Mouse (Mus musculus): ENCODE measurements around the gene Crim1.

Crim1 gene

DNA sequence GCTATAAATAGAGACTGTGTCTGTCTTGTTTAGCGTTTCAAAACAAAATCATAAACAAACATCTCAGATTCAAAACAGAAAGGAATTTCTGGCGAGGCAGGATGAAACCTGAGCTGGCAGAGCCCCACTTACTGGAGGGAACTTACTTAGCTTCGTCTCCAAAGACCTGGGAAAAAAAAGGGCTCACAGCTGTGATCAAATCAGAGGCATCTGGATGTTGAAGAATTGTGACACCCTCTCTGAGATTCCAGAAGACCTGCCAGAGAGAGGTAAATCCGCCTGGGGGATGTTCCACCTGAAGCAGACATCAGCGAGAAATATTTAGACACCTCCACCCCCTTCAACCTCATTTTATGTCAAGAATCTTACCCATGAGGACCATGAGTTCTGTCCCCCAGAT, 11.8 kb downstream of the Crim1 start:
- no peak for DNase-seq (ENCODE audit: low read depth)

DNA sequence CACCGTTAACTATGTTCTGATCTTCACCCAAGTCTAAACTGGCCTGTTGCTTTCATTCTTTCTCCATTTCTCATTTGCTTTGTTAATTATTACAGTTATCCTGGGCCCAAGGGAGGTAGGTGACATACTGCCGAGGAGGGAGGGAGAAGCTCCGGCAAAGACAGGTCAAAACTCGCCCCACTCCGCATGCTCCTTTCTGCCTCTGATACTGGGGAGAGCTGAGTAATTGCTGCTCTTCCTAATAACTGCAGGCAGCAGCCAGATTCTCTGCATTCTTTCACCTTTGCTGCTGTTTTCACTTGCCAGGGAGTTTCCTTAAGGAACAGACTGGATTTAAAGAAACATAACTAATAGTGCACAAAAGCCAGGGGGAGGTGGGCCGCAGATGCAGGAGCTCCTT, 13.1 kb downstream of the Crim1 start:
- no peak for DNase-seq (ENCODE audit: low read depth)

DNA sequence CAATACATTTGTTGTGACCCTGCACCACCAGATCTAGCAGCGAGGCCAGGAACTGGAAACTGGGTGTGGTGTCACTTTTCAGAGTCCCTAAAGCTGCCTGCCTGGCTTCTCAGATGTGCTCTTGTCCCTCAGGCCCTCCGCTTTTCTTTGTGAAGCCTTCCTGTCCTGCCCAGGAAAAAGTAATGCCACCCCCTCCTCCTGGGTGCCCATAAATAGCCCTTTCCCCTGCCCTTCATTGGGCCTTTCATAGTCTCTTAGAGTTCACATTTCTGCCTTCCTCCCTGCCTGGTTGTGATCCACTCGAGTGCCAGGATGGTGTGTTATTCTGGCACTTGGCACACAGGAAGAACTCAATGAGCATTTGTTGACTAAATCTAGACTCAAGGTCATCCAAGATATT, 16.5 kb downstream of the Crim1 start:
- no peak for DNase-seq (ENCODE audit: low read depth)

DNA sequence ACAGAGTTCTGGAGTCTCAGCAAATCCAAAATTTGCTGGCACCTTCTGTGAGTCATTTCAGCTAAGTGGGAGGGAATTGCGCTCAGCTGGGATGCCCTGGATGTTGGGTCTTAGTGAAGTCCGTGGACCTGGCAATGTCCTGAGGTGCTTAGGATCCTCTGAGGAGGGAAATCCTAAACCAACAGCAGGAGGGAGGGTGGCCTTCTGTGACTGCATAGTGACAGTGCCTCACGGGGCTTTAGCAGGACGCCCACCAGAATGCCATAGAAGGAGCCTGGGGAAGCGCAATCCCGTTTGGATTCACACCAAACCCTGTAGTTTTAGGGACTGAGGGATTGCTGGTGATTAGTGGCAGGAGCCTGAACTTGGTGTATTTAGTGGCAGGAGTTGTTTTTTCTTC, 17.4 kb downstream of the Crim1 start:
- DNase-seq (ENCODE audit: low read depth) = no peak

DNA sequence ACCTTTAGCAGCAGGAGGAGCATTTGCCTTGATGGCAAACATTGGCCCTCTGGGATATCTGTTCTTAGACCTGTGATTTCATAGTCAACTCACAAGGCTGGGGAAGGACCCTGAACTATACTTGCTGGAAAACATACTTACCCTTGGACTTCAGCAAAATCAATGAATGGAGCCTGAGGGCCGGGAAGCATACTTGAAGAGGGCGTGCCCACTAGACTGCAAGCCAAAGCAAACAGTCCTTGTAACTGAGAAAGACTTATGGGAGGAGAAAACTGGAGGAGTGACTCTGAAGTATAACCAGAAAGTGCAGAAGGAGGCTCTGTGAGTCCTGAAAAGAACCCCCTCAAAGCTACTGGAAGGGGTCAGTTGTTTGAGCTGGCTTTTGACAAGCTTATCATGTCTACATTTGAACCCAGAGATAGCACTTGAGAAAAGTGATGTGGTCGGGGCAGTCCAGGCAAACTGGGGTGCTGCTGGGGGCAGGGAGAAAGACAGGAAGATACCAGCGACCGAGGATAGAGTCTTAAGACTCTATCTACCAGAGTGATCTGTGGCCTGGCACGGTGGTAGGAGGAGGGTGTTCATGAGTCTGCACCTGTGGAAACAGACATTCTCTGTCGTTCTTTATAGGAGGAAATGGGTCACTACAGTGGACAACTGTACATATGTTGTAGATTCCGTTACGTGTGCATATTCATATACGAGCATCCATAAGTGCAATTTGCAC, 18.6 kb downstream of the Crim1 start:
- DNase-seq (ENCODE audit: low read depth) = no peak

DNA sequence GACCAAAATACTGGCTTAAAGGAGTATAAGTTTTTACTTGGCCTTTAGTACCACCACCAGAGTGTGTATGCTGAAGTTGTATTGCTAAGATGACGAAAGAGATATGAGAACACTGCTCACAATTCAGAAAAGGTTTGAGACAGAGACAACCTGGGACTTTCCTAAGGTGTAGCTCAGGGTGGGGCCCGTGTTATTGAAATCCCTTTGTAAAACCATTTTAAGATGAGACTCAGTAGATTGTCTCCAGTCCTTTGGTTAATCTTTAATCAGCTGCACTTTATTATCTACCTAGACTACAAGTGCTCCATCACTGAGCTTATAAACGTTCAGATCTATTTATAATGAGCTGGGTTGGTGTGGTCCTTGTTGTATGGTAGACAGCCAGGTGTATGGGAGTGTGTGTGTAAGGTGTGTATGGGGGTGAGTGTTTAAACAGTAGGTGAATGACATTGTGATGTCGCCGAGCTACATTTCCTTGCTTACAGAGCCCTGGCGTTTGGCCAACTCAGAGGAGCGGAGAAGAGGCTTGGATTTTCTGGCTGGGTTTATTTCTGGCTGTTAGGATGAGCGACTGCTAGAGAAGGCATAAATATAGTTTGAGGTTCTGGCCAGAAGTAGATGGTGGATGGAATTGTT, 21.1 kb downstream of the Crim1 start:
- DNase-seq (ENCODE audit: low read depth) = no peak

DNA sequence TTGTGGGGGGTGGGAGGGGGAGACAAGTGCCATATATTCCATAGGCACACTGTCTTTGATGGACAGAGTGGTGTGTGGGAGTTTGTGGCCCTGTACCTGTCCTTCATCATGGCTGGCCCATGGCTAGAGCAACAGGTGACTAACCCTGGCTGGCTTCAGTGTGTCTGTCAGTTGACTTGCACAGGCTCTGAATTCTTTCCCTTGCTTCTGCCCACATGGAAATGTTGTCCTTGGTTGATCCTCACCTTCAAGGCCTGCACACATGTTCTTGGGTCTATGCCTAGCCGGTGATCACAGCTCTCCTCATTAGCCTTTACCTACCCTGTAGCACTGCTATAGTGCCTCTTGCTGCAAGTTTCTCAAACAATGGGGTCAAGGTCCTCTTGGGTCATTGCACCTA, 21.8 kb downstream of the Crim1 start:
- no peak for DNase-seq (ENCODE audit: low read depth)

DNA sequence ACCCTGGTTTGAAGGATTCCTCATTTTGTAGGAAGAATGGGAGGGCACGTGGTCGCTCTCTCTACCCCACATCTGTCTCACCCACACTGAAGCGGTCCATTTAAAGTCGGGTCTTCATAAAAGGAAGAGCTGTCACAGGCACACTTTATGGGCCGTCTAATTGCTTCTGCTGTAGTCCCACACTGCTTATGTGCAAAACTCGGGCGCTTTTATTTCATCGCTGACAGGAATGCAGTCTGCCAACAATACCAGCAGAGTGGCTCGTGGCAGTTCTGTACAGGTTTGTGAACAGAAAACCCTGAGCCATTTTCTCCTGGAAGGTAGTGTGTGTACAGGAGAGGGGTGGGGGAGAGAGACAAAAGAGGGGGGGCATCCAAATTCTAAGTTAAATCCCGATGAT, 23.9 kb downstream of the Crim1 start:
- no peak for DNase-seq (ENCODE audit: low read depth)

DNA sequence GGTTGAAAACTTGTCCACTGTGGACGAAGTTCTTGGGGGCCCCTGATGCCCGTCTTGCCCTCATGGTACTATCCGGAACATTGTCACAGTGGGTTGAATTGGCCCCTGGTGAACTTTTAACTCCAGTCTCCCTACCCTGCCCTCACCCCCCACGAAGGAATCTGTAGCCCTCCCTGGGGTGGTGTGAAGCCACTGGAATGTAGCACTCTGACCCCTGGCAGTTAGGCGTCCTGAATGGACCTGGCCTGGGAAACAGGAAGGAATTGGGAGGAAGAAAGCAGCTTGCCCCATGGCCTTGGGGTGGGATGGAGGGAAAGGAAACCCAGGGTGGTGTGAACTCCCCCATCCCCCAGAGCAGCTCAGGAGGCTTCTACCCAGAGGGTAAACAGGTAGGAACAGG, 25.5 kb downstream of the Crim1 start:
- no peak for DNase-seq (ENCODE audit: low read depth)

DNA sequence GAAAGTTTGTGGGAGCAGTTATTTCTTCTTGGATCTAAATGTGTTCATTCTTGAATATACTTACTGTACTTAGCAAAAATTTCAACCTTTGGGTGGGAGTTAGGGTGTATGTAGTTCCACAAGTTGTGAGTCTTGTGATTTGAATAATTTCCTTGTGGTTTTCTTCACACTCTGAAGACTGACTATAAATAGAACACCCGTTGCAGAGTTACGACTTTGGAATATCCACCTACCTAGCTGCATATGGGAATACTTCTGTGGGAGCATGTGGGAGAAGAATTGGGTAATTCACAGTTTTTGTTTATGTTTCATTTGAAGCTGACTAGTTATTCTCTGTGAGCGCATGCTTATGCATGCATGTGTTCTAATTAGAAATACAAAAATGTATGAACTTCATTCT, 27.2 kb downstream of the Crim1 start:
- DNase-seq (ENCODE audit: low read depth) = no peak

DNA sequence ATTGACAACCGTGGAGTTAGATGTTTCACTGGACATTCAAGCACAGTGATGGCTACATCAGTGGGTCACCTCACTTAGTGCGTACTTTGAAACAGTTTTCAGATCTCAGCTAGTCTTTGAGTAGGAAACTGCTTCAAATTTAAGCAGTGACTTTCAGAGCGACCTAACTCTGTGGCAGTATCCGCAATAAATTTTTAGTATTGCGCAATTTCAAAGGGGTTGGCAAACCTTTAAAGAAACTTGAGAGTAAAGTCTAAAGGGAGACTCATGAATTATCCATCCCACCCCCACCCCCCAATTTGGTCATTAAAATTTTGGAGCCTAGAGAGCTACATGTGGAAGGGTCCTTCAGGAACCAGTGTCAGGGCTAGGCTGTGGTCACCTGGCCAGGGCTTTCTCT, 31.5 kb downstream of the Crim1 start:
- no peak for DNase-seq (ENCODE audit: low read depth)

DNA sequence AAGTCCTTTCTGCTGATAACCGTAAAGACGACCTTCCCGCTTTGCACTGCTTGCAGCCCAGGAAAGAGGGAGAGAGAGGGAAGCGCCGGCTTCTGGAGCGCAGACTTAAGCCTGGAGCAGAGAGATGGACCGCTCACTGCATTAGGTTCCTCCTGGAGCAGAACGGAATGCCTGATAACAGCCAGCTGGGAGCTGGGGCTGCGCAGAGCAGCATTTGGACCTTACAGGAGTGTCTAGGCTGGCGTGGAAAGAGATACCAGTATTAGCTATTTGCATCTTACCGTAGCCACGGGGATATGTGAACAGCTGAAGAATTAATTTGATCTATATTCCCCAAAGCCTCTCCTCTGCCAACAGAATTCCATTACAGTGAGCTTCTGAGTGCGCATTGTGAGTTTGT, 32.7 kb downstream of the Crim1 start:
- no peak for DNase-seq (ENCODE audit: low read depth)

DNA sequence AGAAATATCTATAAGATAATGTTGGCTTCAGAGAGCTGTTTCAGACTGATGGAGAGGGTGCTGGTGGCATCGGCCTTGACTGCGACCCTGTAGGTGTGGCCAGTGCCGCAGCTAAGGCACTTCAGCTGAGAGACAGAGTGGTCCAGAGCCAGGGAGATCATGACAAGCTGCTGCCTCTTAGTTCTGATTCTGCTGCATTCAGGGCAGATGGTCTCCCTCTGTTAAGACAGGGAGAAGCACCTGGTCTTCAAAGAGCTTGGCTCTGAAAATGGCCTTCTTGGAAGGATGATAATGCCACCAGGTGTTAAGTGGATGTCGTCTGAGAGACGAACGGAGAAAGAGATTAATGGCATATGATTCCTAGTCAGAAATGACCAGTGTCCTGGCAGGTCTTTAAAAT, 33.8 kb downstream of the Crim1 start:
- DNase-seq (ENCODE audit: low read depth) = no peak

DNA sequence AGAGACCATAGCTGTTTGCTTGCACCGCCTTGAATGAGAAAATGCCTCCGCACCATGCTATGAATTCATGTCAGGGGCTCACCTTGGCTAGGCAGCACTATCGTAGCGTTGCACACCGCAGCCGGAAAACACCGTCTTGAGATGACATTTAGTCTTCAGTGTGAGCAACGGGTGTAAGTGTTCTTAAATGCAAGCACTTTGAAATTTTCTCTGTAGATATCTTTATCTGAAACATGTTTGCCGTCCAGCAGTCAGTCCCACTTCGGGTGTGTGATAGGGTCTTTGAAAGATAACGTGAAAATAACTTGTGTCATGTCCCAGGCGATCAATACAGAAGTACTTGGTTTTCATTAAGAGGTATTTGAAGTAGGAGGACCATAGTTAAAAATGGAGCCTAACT, 36.1 kb downstream of the Crim1 start:
- DNase-seq (ENCODE audit: low read depth) = peak; percentile 40

DNA sequence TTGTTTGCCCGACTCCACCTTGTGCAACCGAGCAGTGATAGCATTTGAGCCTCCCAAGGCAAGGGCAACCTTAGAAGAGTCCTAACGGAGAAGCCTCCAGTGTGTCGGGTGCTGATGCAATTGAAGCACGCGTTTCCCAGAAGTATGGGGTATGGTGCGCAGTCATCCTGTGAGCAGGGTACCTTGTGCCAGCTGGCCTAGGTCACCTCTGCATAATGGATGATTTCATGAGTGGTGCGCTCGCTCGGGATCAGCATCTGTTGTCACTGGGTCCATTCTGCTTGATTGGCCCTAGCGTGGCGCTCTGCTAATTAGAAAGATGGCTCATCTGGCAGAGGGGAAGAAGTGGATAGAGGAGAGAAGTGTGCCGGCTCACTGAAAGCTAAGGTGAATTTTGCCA, 37.9 kb downstream of the Crim1 start:
- no peak for DNase-seq (ENCODE audit: low read depth)

DNA sequence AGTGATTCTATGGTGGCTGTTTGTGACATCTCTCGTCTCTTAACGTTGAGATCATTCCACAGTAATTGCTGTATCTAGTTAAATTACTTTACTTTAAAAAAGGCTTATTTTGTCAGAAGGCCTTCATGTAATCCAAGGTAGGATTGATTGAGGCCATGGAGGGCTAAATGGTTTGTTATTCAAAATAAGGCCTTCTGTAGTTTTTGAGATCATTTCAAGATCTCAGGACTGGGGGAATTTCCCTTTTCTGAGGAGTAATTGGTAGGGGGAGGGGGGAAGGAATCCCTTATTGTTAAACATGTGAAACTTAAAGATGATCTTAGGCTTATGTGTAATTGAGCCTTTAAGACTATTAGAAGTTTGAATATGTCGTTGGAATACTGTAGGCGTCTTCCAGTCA, 40.1 kb downstream of the Crim1 start:
- DNase-seq (ENCODE audit: low read depth) = no peak

DNA sequence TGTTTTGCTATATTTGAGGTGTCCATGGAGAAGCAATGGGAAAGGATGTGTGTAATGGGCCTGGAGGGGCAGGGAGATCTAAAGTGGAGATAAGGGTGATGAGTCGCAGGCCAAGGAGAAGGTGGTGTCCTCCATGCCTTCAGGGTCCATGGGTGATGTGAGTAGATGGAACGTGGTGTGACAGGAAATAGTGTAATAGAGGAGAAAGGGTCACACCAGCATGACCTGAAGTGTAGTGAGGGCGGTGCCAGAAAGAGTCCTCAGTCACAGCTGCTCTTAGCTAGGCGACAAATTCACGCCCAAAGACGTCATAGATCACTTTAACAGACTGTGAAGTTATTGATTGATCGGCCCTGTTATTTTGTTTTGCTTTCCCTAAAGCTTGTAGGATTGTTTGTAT, 41.2 kb downstream of the Crim1 start:
- DNase-seq (ENCODE audit: low read depth) = no peak

DNA sequence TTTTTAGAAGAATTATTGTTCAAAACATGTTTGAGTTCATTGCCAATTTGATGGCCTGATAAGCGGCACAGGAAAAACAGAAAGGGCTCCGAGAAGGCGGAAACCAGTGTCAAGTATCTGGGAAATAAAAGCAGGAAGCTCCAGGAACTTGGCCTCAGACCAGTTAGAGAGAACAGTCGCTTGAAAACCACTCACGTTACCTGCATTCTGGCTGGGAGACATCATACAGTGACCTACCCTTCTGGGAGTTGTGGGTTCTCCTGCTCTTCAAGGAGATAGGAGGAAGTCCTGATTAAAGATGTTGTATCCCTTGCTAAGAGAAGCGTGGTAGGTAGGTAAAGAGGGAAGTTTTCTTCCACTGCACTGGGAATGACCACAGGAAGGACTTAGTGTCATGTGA, 44.7 kb downstream of the Crim1 start:
- no peak for DNase-seq (ENCODE audit: low read depth)

DNA sequence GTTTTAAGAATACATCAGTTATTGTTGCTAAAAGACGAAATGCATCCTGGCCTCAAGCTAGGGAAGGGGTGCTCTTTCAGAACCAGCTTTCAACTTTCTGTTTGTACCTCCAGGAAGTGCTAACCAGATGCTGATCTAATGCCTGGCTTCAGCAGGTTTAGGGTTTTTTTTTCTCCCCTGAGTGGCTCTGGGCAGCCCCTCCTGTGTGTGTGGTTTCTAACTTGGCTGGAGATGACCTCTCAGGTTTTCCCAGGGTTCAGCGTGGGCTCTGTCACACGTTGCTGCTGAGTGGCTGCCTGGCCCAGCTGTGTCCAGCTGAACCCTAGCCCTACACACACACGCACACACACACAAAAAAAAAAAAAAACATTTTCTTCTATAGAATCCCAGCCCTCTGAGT, 45.4 kb downstream of the Crim1 start:
- DNase-seq (ENCODE audit: low read depth) = peak; percentile 70

DNA sequence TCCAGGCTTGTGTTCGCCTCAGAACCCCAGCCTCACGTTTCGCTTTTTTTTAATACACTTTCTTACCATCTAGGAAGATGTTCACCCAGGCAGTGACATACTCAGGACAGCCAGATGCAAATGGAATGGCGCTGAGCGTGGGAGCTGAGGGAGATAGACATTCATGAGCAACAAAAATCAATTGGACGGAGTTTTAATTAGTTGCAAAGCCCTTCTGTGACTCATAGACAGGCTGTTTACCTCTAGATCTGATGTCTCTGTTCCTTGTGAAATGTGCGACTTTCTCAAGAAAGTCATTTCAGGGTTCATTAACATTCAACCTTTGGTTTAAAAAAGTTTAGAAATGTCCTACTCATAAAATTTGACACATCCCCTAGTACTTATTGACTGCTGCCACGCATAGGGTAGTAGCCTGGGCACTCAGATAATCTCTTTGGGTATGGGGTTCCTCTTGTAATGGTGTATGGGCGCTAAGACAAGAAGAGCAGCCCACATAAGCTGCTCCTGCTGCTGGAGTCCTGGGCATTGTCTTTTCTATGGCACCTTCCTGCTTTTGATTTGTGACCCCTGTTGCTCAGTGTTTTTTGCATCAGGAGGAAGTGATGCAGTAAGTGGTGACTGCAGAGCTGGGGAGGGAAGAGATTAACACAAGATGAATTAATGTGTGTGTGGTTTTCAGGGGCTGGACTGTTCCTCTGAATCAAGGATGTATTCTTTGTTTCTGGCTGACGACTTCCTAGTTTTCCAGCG, 46.8 kb downstream of the Crim1 start:
- peak; percentile 67 for DNase-seq (ENCODE audit: low read depth)

DNA sequence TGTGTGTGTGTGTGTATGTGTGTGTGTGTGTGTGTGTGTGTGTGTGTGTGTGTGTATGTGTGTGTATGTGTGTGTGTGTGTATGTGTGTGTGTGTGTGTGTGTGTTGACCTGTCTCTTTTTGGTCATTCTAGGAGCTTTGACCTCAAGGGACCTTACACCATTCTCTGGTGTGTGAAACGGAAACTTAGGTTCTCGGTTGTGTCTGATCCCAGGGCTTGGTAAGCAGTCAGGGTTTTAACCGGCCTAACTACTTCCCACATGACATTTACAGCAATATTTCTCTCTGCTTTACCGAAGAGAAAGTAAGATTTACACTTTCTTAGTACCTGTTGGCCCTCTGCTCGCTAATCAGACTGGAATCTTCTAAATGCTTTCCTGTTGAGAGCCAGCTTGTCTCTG, 48.1 kb downstream of the Crim1 start:
- DNase-seq (ENCODE audit: low read depth) = peak; percentile 45

DNA sequence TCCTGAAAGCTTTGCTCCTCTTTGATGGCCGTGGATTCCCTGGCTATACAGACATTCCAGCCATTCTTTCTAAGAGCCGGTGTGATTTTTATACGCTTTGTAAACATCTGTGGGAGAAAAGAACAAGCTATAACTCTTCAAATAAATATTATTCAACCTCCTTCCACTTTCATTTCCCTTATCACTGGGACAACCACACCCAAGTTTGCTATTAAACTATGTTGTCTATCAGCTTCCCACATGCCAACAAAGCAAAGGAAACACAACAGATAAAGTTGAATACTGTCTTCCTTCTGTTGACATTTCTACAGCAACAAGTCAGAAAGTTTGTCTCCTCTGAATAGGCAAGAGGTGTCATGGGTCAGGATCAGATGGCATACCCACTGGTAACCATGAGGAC, 48.9 kb downstream of the Crim1 start:
- DNase-seq (ENCODE audit: low read depth) = peak; percentile 32

DNA sequence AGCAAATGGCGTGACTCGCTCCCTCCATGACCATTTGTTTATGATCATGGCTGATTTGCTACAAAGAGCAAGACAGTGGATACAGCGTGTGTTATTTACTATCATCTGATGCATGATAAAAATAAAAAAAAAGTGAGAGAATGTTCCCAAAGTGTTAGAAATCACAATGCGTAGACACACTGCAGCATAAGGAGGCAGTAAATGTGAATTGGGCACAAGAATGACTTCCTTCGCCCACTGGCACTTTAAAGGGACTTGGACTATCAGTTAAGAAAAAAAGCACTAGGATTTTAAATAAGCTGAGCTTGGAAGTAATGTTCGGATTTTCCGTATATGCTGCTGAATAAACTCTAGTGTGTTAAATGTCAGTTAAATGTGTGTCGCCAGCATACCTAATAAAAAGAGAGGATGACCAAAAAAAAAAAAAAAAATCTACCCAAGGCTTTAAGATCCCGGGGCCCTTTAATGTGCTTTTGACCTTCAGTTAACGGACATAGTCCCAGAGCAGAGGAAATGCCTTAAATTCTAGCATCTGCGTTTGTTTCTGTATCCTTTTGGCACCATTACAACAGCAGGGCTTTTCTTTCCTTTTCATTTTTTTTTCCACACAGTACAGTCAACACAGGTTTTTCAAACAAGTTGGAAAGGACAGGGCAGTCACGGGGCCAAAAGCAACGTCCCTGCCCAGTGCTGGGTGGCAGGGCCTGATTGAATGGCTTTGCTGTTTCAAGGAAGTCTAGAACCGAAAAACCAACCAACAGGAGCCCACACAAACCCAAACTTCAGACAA, 50.3 kb downstream of the Crim1 start:
- no peak for DNase-seq (ENCODE audit: low read depth)

All from induced T-regulatory cell, adult 2 months (primary cell).